Mouse (Mus musculus) gonadal fat pad, adult 2 months (tissue): Measurements from ENCODE around the gene Adgrg1. TPM values are rescaled to one million over a fixed set of nuclear protein-coding genes. Genes with fewer than 3 reads are reported as not detected.
A peak's percentile ranks its signal among the peaks of the same experiment; 100 is the strongest.

Source experiments
- DNase-seq: peaks from one replicate; pipeline ENCODE4 v3.0.0-alpha.2; 2012; ENCODE audit warnings: low read depth
- polyA plus RNA-seq: library from polyadenylated mRNA; depleted of rRNA; stranded (reverse); fragments of >200 nt; gene quantifications from 2 replicates; pipeline ENCODE4 v1.2.3, GENCODE M21; 2012

Gene Adgrg1
- polyA plus RNA-seq, 1 experiment: 326 TPM

GRCm38 (mm10) chr8:94976651-94977417, 2.3 kb downstream of the Adgrg1 start:
- DNase-seq: no peak

DNA sequence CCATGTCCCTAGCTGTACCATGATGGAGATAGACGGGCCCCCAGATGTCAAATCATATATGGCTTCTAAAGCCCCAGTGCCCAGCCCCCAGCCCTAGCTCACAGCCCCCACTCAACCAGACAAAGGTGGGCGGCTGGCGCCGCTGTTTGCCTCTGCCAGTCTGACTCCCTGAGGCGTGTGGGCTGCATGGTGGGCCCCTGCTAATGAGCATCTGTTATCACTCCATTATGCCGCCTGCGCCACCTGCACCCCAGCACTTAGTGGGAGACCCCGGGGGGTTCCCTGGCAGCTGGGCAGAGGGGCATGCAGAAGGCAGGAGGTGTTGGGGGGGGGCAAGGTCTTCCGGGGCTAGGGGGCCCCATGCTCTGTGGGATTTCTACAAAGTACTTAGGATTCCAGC, 3.6 kb downstream of the Adgrg1 start:
- DNase-seq: no peak

DNA sequence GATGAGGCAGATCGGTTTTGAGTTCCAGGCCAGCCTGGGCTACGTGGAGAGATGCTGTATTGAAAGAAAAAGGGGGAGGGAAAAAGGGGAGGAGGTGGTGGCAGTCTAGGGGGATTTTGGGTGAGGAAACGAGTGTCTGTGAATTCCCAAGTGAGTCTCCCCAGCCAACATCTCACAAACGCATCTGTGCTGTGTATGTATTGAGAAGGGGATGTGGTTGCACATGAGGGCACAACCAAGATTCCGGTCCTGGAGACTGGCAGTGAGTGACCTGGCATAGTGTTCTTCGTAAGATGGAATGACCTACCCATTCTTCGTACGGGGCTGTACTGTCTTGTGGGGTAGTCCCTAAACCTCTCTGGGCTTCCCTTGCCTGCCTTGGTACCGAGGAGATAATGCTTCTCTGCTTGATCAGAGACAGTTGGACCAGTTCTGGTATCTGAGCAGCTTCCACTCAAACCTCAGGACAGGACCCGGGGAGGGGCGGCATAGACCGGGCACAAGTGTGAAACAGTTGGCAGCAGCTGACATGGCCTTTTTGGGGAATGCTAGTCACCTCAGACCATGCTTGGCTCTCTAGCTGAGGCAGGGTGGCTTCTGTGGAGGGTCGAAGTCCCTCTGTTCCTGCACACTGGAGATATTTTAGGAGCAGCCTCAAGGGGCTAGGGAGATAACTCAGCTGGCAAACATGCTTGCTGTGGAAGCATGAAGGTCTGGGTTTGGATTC, 4.2 kb downstream of the Adgrg1 start:
- no peak for DNase-seq

GRCm38 (mm10) chr8:94980176-94980575, 5.6 kb downstream of the Adgrg1 start:
- no peak for DNase-seq

DNA sequence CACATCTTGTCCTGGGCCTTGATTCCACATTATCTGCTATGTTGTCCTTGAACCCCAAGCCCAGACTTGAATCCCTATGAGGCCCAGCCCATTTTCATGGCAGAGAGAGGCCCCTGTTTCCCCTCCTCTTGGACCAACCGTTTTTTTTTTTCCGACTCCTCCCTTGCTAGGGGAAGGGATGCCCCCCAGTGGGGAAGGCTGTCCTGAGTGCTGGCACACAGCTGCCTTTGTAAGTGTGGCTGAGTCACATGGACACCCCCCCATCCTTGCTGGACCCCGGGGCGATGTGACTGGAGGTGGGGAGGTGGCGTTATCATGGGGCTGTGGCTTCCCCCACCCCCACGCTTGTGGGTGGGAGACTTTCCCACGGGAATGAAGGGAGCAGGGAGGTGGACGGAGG, 6.4 kb downstream of the Adgrg1 start:
- no peak for DNase-seq

DNA sequence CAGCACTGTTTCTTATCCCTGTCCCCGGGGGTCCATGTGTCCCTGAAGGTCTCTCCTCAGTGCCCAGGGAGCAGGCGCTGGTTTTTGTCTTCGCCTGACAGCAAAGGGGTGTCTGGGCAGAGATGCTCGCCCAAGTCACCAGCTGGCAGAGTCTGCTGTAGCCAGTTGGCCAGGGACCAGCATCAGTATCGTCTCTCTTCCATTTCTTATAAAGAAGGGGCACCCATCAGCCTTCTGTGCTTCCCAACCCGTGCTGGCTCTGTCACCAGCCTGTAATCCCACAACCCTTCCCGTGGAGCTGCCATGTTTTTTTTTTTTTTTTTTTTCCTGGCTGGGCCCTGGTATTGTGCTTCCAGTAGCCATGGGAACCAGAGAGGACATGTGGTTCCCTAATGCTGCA, 7.3 kb downstream of the Adgrg1 start:
- no peak for DNase-seq

GRCm38 (mm10) chr8:94983146-94983545, 8.6 kb downstream of the Adgrg1 start:
- no peak for DNase-seq

GRCm38 (mm10) chr8:94983881-94984516, 9.4 kb downstream of the Adgrg1 start:
- DNase-seq: no peak

DNA sequence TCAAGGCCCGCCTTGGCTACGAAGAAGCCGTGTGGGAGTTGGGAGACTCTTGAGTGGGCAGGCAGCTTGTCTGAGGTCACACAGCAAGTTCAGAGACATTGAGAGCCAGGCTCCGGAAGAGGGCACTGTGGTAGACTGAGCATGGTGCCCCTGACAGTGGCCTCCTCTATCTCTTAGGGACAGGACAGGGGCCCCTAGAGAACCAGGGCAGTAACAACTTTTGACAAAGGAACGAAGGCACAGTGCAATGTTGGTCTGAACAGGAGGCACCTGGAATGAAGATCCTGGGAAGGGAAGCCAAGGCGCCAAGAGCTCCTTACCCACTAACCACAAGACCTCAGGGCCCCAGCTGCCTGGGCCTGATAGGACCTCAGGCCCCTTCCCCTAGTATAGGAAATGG, 10.5 kb downstream of the Adgrg1 start:
- DNase-seq: no peak

- no peak for DNase-seq
These were observed 12.1 kb downstream of the Adgrg1 start for GRCm38 (mm10) chr8:94986676-94987075.

DNA sequence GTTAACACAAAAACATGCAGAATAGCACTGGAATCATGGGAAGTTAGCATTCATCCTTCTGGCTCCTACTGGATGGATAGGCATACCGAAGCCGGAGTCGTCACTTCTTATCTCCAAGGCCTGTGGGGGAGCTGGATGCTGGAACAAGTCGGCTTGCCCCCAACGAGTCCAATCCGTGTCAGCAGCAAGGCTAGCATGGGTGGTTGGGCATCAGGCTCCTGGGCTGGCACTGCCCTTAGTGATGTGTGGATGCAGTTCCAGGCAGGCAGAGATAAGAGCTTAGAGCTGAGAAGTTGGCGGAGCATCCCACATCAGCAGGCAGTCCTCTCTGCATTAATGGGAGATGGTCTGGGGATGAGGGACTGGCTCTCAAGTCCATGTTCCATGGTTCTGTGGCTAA, 13.0 kb downstream of the Adgrg1 start:
- DNase-seq: no peak

DNA sequence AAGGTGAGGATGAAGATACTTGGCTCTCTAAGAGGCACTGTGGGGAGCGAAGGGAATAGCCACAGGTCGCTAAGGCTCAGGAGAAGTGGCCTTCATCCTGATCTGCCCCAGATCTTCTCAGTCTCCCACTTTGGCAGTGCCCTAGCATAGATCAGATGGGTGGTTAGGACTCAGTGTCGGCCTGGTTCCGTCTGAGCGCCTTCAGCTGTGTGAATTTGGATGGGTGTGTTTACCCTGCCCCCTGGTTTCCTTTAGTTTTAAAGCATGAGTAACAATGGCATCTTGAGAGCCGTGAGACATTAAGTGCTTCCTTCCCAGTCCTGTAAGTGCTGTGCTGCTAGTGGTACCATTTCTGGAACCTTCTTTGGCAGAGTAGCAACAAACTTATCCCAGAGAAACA, 14.1 kb downstream of the Adgrg1 start:
- no peak for DNase-seq

GRCm38 (mm10) chr8:94989711-94990110, 15.2 kb downstream of the Adgrg1 start:
- DNase-seq: no peak

DNA sequence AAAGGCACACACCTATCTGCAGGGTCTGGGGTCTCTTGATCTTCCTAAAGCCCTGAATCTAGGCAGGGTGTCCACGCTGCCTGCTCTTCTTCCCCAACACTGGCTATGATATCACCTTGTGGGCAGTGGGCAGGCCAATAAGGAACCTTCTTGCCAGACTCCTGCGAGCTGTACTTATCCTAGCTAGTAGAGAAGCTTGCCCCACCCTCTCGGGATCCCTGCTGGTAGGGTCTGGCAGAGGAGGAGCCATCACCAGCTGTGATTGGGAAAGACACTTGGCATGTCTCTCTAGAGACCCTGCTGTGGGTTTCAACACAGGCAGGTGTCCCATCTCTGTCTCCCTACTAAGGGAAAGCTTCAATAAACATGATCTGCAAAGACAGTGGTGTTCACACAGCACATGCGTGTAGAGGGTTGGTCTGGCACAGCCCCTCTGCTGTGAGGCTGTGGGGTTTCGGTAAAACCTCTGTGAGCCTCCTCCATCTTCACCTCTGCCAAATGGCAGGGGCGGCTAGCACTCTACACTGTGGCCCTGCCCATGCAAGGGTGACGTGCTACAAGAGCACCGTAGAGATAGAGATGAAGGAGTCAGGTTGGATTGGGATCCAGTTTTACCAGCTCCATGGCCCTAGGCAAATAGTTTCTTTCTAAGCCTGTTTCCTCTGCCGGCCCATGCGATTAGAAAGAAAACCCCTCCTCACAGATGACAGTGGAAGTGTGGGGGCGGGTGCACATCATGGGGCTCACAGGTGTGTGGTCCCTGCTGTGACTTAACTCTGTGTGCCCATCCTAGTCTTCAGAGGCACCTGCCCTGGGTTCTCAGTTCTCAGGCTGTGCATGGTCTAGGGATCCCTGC, 16.3 kb downstream of the Adgrg1 start:
- DNase-seq: peak; percentile 80

- no peak for DNase-seq
These were observed 17.0 kb downstream of the Adgrg1 start for GRCm38 (mm10) chr8:94991454-94991994.

- no peak for DNase-seq
These were observed 17.5 kb downstream of the Adgrg1 start for GRCm38 (mm10) chr8:94992010-94992409.

- DNase-seq: no peak
These were observed 18.0 kb downstream of the Adgrg1 start for GRCm38 (mm10) chr8:94992534-94992933.

- DNase-seq: no peak
These were observed 18.6 kb downstream of the Adgrg1 start for GRCm38 (mm10) chr8:94992996-94993724.

DNA sequence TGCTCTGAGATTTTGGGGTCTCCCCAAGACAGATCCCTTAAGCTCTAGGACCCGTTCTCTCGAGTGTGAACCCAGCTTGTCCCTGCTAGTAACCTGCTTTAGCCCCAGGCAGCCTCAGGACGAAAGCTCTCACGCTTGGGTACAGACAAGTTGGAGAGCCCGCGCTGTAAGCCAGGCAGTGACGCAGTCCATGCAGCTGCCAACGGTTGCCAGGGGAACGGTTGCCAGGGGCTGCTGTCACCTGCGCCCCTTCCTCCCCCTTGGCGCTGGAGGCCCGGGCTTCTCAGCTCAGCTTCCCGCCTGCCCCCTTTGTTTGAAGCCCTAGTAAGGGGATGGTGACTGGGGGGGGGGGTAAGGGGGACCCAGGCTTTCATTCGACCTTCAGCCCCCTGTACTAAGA, 19.5 kb downstream of the Adgrg1 start:
- no peak for DNase-seq

- no peak for DNase-seq
These were observed 20.0 kb downstream of the Adgrg1 start for GRCm38 (mm10) chr8:94994510-94994909.

DNA sequence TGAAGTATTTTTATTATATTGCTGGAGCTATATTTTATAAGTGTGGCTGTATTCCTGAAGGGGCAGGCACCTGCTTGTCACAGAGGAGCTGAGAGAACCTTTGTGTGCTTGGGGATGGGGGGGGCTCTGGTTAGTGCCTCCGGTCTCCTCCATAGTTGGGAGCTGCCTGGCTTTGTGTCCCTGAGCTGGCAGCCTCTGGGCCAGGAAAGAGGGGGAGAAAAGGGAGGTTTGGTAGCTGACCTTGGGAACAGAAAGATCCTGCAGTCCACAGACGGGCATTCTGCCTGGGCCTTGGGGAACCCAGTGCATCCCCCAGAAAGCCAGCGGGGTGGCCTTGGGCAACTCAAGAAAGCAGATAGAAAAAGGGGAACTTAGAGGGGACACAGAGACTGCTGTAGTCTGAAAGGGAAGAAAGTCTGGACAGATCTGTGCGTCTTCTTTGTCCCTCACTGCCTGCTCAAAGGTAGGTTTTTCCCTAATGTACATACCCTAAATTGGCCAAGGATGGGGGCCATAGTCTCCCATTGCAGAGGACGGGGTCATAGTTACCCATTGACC, 20.9 kb downstream of the Adgrg1 start:
- DNase-seq: no peak
